Mouse (Mus musculus) lung, embryonic 16.5 days (tissue): ENCODE measurements around the gene Adssl1. TPM values are rescaled to one million over a fixed set of nuclear protein-coding genes. Genes with fewer than 3 reads are reported as not detected.

Experiments
- ATAC-seq: fragments of 200-750 bp; cut with Nextera tagmentation; 2 replicates; pipeline ENCODE4 v1.8.0; 2017; ENCODE audit warnings: low read depth, mild to moderate bottlenecking, moderate library complexity
- H3K27ac ChIP-seq: fragments of 300-500 bp; sonication (generic); 2 replicates; pipeline ENCODE4 v1.5.1; 2014; ENCODE audit warnings: mild to moderate bottlenecking, control low read depth, low read length
- H3K27me3 ChIP-seq: fragments of 300-500 bp; sonication (generic); 2 replicates; pipeline ENCODE4 v1.6.1; 2014; ENCODE audit warnings: low read depth, low read length, mixed read lengths; ENCODE audit not compliant: control insufficient read depth, insufficient read depth
- H3K36me3 ChIP-seq: fragments of 300-500 bp; sonication (generic); 2 replicates; pipeline ENCODE4 v1.6.1; 2014; ENCODE audit warnings: low read length; ENCODE audit not compliant: control insufficient read depth, insufficient read depth
- H3K4me1 ChIP-seq: fragments of 300-500 bp; sonication (generic); replicated peaks from 2 replicates; pipeline ENCODE4 v1.6.1; 2014; ENCODE audit warnings: low read length, mixed read lengths; ENCODE audit not compliant: control insufficient read depth, insufficient read depth
- H3K4me2 ChIP-seq: fragments of 300-500 bp; sonication (generic); 2 replicates; pipeline ENCODE4 v1.6.1; 2014; ENCODE audit warnings: low read depth, low read length, control low read depth
- H3K4me3 ChIP-seq: fragments of 300-500 bp; sonication (generic); 2 replicates; pipeline ENCODE4 v1.5.1; 2014; ENCODE audit warnings: mild to moderate bottlenecking, low read length, control low read depth
- H3K9ac ChIP-seq: fragments of 300-500 bp; sonication (generic); 2 replicates; pipeline ENCODE4 v1.6.1; 2014; ENCODE audit warnings: low read length, control low read depth
- H3K9me3 ChIP-seq: fragments of 300-500 bp; sonication (generic); 2 replicates; pipeline ENCODE4 v1.6.1; 2016; ENCODE audit warnings: low read length; ENCODE audit not compliant: control insufficient read depth
- WGBS: fragments of 180-500 bp; shearing (Covaris S2); extraction: QIAGEN DNeasy Blood & Tissue Kit; methylation state at CpG from one replicate; pipeline ENCODE4 v1.1.7; 2014; 5-methylcytosine and 5-hydroxymethylcytosine counted together
- polyA plus RNA-seq: library from polyadenylated mRNA; unstranded; fragments of >200 nt; fragmentation: Nextera tagmentation; extraction: Ambion mirVana; gene quantifications from 2 replicates; pipeline ENCODE4 v1.2.1, GENCODE M21; 2015

Gene Adssl1
- polyA plus RNA-seq, 1 experiment from 2014 or later: 9.4 TPM

DNA sequence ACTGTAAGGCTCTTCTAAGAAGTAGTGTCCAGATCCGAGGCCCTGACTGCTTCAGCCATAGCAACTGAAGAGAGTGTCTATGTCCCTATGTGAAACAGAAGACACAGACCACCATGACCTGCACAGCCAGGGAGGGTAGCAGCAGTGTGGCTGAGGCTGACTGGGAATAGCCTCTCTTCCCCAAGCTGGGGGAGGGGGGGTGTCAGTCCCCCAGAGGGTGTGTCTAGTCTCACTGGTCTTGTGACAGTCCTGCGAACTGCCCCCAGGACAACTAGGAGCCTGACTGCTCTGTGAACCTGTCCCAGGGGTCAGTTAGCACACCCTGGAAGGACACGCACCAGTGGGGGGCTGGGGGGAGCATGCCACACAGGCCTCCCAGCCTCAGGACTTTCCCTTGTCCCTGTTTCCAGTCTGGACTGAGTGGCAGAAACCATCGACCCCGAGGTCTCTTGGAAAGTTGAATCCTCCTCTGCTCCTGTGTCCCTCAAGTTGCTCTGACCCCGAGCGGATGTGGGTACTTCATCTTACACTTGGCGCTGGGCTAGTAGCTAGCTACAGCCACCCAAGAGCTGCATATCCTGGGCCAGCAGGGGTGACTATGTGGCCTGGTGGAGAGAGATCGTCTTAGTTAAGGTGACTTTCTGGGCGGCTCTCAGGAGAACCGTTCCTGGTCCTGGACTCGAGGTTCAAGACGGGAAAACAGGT lies 712 bp upstream of the Adssl1 start:
- no peak overlapping the region for H3K27ac ChIP-seq
- 25% methylated on average over 13 of the region's 13 CpGs for WGBS

DNA sequence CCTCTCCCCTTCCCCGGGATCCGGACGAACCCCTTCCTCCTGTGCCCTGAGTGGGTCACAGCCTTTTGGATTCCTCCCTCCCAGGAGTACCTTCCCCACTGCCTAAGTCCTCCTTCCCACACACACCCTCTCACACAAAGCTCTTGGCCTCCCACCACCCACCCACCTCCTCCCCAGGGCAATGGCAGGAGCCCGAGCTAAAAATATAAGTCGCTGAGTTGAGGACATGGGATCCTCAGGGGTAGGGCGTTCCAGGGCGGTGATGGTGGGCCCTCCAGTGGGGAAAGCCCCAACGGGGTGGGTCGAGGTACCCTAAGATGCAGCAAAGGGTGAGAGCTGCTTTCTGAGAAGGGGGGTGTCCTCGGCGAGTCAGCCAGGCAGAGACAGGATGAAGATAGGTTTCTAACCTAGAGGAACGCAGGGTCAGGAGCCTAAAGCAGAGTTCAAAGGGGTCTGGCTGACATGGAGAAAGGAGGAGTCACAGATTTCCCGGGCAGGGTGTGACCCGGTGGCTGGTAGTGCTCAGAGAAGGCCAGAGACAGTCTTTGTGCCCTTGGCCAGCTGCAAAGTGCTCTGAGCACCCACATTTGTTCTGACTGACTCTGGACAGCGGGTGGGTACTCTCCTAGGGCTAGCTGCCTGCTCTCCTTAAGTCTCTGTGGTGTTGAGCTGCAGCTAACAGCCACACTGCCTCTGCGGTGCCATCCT lies 663 bp downstream of the Adssl1 start:
- Histone ChIP-seq H3K27ac (no peak overlapping the region), H3K9ac (peak overlapping the region; percentile 71)

More for the DNA sequence above, 712 bp upstream of the Adssl1 start:
- H3K4me3 ChIP-seq: peak overlapping the region; percentile 55
- no peak for ATAC-seq
- H3K4me2 ChIP-seq: peak overlapping the region; percentile 96
- H3K9me3 ChIP-seq: no peaks in the 10 kb centered on the region
- H3K9ac ChIP-seq: peak overlapping the region; percentile 71; the same call in 1 of the 2 replicates
- peaks cover 17% of the 10 kb centered on the region for H3K27me3 ChIP-seq
- peaks cover 19% of the 10 kb centered on the region for H3K4me1 ChIP-seq
- no peaks in the 10 kb centered on the region for H3K36me3 ChIP-seq

DNA sequence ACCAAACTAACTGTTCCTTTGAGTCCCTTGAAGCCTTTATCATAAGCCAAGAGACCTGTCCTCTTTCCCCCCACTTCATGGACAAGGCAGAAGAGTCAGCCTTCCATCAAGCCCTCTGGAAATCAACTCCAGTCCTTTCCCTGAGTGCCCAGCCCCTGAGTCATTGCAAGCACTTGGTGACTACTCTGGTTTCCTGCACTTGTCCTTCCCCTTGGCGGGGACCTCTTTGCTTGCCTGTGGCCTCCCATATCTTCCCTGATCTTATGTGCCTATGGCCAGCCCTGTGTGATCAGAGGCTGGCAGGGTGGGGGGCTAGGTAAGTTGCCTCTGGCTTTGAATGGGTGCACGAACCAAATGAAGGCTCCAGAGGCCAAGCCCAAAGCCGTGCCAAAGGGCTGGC lies 2.1 kb downstream of the Adssl1 start:
- Histone ChIP-seq H3K27ac (no peak overlapping the region), H3K27me3 (peaks cover 17% of the 10 kb centered on the region), H3K4me1 (peaks cover 19% of the 10 kb centered on the region), H3K4me3 (no peak overlapping the region), H3K9me3 (no peaks in the 10 kb centered on the region), H3K4me2 (no peak overlapping the region), H3K36me3 (no peaks in the 10 kb centered on the region), H3K9ac (no peak overlapping the region)
- whole genome bisulfite sequencing: 63% methylated on average over 3 of the region's 3 CpGs
- ATAC-seq: no peak

More for the DNA sequence above, 663 bp downstream of the Adssl1 start:
- H3K4me3 ChIP-seq: peak overlapping the region; percentile 55
- no peaks in the 10 kb centered on the region for H3K9me3 ChIP-seq
- H3K4me1 ChIP-seq: peaks cover 19% of the 10 kb centered on the region
- peaks cover 17% of the 10 kb centered on the region for H3K27me3 ChIP-seq
- H3K4me2 ChIP-seq: peak overlapping the region; percentile 96
- ATAC-seq: peak; percentile 4; the same call in 1 of the 2 replicates
- no peaks in the 10 kb centered on the region for H3K36me3 ChIP-seq
- WGBS: 17% methylated on average over 16 of the region's 16 CpGs

DNA sequence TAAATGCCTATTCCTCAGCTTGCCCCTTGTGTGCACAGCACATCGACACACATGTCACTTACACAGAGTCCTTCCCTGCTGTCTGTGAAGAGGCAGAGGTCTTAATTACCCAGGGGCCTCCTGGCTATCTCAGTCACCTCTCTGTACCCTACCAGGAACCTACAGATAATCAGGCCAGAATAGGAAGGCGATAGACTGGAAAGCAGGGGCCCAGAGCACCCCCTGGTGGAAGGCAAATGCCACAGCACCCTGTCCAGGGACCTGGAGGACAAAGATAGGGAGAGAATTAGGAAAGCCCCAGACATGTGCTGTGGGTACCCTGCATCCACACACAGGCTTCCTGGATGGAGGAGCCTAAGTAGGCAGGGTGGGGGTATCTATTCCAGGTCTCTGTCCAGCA lies 3.9 kb downstream of the Adssl1 start:
- no peaks in the 10 kb centered on the region for H3K9me3 ChIP-seq
- H3K27ac ChIP-seq: no peak overlapping the region
- no peak overlapping the region for H3K4me2 ChIP-seq
- H3K27me3 ChIP-seq: peaks cover 17% of the 10 kb centered on the region
- H3K36me3 ChIP-seq: no peaks in the 10 kb centered on the region
- no peak overlapping the region for H3K4me3 ChIP-seq
- ATAC-seq: no peak
- WGBS: 19% methylated on average over 2 of the region's 2 CpGs
- peaks cover 17% of the 10 kb centered on the region for H3K4me1 ChIP-seq
- no peak overlapping the region for H3K9ac ChIP-seq

DNA sequence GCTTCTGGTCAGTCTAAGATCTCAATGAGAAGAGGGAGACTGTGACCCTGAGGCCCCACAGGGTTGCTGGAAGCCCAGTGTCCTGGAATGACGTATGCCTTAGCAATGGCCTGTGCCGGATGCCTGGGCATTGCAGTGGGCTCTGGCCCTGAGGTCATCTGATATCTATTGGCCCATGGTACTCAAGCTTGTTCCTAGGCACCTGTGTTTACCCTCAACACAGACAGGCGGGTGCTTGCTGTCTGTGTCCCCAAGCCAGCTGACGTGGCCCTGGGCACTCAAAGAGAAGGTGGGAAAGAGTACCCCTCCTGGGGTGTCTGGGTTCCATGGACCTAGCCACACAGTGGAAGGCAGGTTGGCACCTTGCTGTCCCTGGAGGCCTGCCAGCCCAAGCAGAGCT lies 5.9 kb downstream of the Adssl1 start:
- Histone ChIP-seq H3K27me3 (peaks cover 8% of the 10 kb centered on the region; the same call in 1 of the 2 replicates), H3K36me3 (no peaks in the 10 kb centered on the region), H3K4me1 (peaks cover 12% of the 10 kb centered on the region), H3K9me3 (no peaks in the 10 kb centered on the region), H3K27ac (no peak overlapping the region), H3K4me2 (no peak overlapping the region), H3K4me3 (no peak overlapping the region), H3K9ac (no peak overlapping the region)
- no peak for ATAC-seq
- 78% methylated on average over 4 of the region's 4 CpGs for WGBS

DNA sequence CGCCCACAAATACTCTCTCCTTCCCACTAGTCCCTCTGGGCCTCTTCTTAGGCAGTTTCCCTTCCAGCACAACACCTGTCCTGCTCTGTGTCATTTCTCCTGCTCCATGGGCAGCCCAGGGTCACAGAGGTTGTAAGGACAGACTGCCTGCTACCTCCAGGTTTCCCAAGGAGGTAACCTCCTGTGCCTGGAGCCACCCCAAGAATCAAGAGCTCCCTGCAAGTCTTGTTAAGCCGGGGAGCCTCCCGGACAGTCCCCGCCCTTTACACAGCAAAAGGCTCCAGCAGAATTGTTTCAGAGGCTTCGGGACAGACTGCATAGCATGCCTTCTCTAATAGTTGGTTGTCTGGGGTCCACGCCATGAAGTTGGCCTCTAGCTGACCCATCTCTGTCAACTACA lies 6.6 kb downstream of the Adssl1 start:
- peaks cover under 1% of the 10 kb centered on the region; the same call in 1 of the 2 replicates for H3K27me3 ChIP-seq
- H3K27ac ChIP-seq: no peak overlapping the region
- H3K4me3 ChIP-seq: no peak overlapping the region
- WGBS: 66% methylated on average over 6 of the region's 6 CpGs
- no peak overlapping the region for H3K9ac ChIP-seq
- H3K36me3 ChIP-seq: no peaks in the 10 kb centered on the region
- H3K4me2 ChIP-seq: no peak overlapping the region
- no peak for ATAC-seq
- no peaks in the 10 kb centered on the region for H3K9me3 ChIP-seq
- peaks cover 15% of the 10 kb centered on the region for H3K4me1 ChIP-seq

DNA sequence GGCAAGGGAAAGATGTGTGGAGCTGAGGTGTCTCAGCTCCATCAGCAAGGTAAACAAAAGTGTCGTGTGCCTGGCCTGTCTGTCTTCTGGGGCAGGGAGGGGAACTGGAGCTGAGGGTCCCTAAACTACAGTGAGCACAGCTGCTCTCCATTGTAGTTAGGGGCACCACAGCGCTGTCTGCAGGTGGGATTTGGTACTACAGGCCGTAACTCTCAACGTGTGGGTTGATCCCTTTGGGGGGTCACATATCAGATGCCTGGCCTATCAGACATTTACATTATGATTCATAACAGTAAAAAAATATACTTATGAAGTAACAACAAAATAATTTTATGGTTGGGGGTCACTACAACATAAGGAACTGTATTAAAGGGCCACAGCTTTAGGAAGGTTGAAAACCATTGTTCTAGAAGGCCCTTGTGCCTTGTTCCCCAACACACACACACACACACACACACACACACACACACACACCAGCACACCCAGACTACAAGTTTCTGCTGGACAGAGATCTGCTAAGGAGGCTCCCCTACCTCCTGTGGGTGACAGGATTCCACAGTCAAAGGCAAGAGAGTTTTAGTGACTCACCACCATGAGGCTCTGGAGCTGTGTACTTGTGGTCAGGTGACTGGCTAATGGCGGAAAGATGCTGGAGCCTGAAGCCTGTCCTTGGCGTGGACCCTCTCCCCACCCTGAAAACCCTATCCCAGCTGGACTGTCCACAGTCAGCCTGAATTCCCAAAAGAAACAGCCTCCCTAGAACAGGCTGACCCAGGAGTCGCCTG lies 7.4 kb downstream of the Adssl1 start:
- Histone ChIP-seq H3K9me3 (no peaks in the 10 kb centered on the region), H3K9ac (no peak overlapping the region), H3K27me3 (no peaks in the 10 kb centered on the region), H3K36me3 (no peaks in the 10 kb centered on the region), H3K4me3 (no peak overlapping the region), H3K4me2 (no peak overlapping the region), H3K27ac (no peak overlapping the region), H3K4me1 (peaks cover 19% of the 10 kb centered on the region)
- no peak for ATAC-seq
- 59% methylated on average over 7 of the region's 7 CpGs for whole genome bisulfite sequencing

DNA sequence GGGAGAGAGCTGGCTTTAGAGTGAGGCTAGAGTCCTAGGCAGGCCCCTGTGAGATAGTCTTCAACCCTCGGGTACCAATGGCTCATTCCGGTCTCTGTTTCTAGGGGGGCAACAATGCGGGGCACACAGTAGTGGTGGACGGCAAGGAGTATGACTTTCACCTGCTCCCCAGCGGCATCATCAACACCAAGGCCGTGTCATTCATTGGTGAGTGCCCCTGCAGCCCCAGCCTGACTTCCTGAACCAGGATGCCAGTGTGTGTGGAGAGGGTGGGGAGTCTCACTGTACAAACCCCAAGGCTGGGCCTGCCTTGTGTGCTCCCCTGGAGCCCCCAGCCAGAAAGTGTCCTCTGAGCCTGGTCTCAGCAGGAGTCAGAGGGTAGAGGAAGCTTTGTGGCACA lies 8.4 kb downstream of the Adssl1 start:
- Histone ChIP-seq H3K9ac (no peak overlapping the region), H3K9me3 (no peaks in the 10 kb centered on the region), H3K36me3 (no peaks in the 10 kb centered on the region), H3K4me3 (no peak overlapping the region), H3K27me3 (no peaks in the 10 kb centered on the region), H3K27ac (peak overlapping the region; percentile 64), H3K4me1 (peaks cover 25% of the 10 kb centered on the region), H3K4me2 (no peak overlapping the region)
- 69% methylated on average over 6 of the region's 6 CpGs for WGBS
- ATAC-seq: no peak
